8 mouse cellular contexts compared by ENCODE assay signal in the genomic region with DNA sequence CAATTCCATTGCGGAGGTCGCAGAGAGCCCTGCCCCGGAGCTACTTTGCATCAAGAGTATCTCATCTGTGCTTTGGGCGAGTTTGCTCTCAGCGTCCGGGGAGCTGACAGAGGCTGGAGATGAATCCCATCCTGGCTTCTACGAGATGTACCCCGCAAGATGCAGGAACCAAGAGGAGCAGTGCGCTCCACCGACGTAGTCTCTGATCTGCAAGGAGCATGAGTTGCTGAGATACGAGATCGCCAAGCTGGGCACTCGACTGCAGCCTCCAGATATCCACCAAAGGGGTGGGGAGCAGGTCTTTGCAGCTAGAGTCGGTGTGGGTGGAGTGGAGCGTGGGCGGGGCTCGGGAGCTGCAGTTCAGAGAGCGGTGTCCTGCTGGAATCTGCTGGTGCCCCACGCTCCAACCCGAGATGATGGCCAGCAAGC. TPM values are rescaled to one million over a fixed set of nuclear protein-coding genes. Genes with fewer than 3 reads are reported as not detected.
A peak's percentile ranks its signal among the peaks of the same experiment; 100 is the strongest.
DNase-seq lines count a peak whose midpoint lies in the region; ATAC-seq and TF ChIP-seq lines count a peak whose summit lies in the region.

A gene (plus strand): TSS at position 336 of the 429 bp plus-strand sequence.

- peak within 1 kb of the TSS; percentile 64 for H3K9ac ChIP-seq in neural tube, embryonic 15.5 days (replicated peaks)

- 0% methylated on average over 21 of the region's 21 CpGs for WGBS in cerebellum, adult 2 months
- under 1% methylated on average over 21 of the region's 21 CpGs for WGBS in neural tube, embryonic 15.5 days
- WGBS in thymus, adult 2 months: 2% methylated on average over 21 of the region's 21 CpGs

- H3K4me3 ChIP-seq in cerebellum, adult 2 months (replicated peaks; ENCODE audit: insufficient read depth, low read depth, low read length): peak within 1 kb of the TSS; percentile 66
- H3K4me3 ChIP-seq in neural tube, embryonic 15.5 days (replicated peaks): peak within 1 kb of the TSS; percentile 57
- H3K4me3 ChIP-seq in thymus, adult 2 months (ENCODE audit: control insufficient read depth, insufficient read depth, low read length): peak within 1 kb of the TSS; percentile 53

- H3K36me3 ChIP-seq in neural tube, embryonic 15.5 days: no peaks in the 10 kb centered on the region
- no peaks in the 10 kb centered on the region for H3K36me3 ChIP-seq in thymus, adult 2 months (ENCODE audit: control insufficient read depth, insufficient read depth, low read length)

- DNase-seq in MN1 (ENCODE audit: low spot score): peak; percentile 73
- DNase-seq in cerebellum, adult 2 months: peak; percentile 68 to 71
- peak; percentile 45 for DNase-seq in forelimb bud, embryonic 11.5 days (ENCODE audit: low read depth, low spot score)
- DNase-seq in heart, postnatal 36 days: peak; percentile 71 to 76
- DNase-seq in layer of hippocampus, adult 11-12 months (ENCODE audit: low spot score): peak; percentile 67
- peak; percentile 79 to 80 for DNase-seq in lung, adult 18-20 months
- peak; percentile 36 for DNase-seq in thymus, adult 2 months

- intact Hi-C loops in heart, postnatal 36 days (cut with DNase I): loop anchor here (2.0 to 5.0 kb wide), 4 partner anchors 36 to 341 kb away; a partner anchor contains a TSS

- peak within 1 kb of the TSS; percentile 97 for H3K4me2 ChIP-seq in neural tube, embryonic 15.5 days

- peak; percentile 77 for ATAC-seq in neural tube, embryonic 15.5 days (ENCODE audit: low FRiP score)

- no peaks in the 10 kb centered on the region for H3K27me3 ChIP-seq in cerebellum, adult 2 months (ENCODE audit: control insufficient read depth, insufficient read depth, low read length)
- H3K27me3 ChIP-seq in neural tube, embryonic 15.5 days (replicated peaks): no peaks in the 10 kb centered on the region
- no peaks in the 10 kb centered on the region for H3K27me3 ChIP-seq in thymus, adult 2 months (ENCODE audit: control insufficient read depth, insufficient read depth, low read length)

- peak within 1 kb of the TSS; percentile 16; the same call in 1 of the 2 replicates for H3K27ac ChIP-seq in cerebellum, adult 2 months (ENCODE audit: insufficient read depth, low read length)
- H3K27ac ChIP-seq in neural tube, embryonic 15.5 days (replicated peaks): peak within 1 kb of the TSS; percentile 66
- H3K27ac ChIP-seq in thymus, adult 2 months (ENCODE audit: control insufficient read depth, insufficient read depth, low read length): no peak within 1 kb of the TSS

- no peaks in the 10 kb centered on the region for H3K9me3 ChIP-seq in neural tube, embryonic 15.5 days (replicated peaks)

- 0 out of 2 replicates have a peak, but pooled peaks have one; percentile 22 for TF ChIP-seq POLR2A in cerebellum, adult 2 months (IDR thresholded peaks at IDR 0.05; ENCODE audit: borderline replicate concordance, insufficient read depth, low read length)
- TF ChIP-seq POLR2A in thymus, adult 2 months (IDR thresholded peaks at IDR 0.05; ENCODE audit: control insufficient read depth, extremely low read depth, insufficient read depth, low read length, poor library complexity): no peak

- no peak for TF ChIP-seq CTCF in cerebellum, adult 2 months (IDR thresholded peaks at IDR 0.05; ENCODE audit: borderline replicate concordance, insufficient read depth, low read depth, low read length)
- no peak; the same call in 1 of the 2 replicates for TF ChIP-seq CTCF in thymus, adult 2 months (IDR thresholded peaks at IDR 0.05; ENCODE audit: borderline replicate concordance, control insufficient read depth, extremely low read depth, insufficient read depth, low read length, poor library complexity)

- no peaks in the 10 kb centered on the region for H3K4me1 ChIP-seq in cerebellum, adult 2 months (ENCODE audit: control insufficient read depth, insufficient read depth, low read length)
- H3K4me1 ChIP-seq in neural tube, embryonic 15.5 days: peaks cover 15% of the 10 kb centered on the region
- peaks cover 10% of the 10 kb centered on the region for H3K4me1 ChIP-seq in thymus, adult 2 months (replicated peaks; ENCODE audit: control insufficient read depth, insufficient read depth, low read length)

RNA-seq across cellular contexts. Expression of the gene that starts here (rescaled TPM):
- polyA plus RNA-seq in cerebellum, adult 2 months (2012; rRNA removed): 6.4 and 7.8 TPM in 2 replicates
- total RNA-seq in heart, postnatal 36 days (2021): 10 to 100 TPM; 36.0 to 38.6 TPM
- polyA plus RNA-seq in neural tube, embryonic 15.5 days (2015; fragmentation: Nextera tagmentation; extraction: Ambion mirVana): 20.1 and 30.9 TPM in 2 replicates
- 27.7 and 35.3 TPM in 2 replicates for polyA plus RNA-seq in thymus, adult 2 months (2012; rRNA removed)
